Mouse (Mus musculus) liver, postnatal 0 days (tissue): ENCODE measurements around the gene Olfr811. TPM values are rescaled to one million over a fixed set of nuclear protein-coding genes. Genes with fewer than 3 reads are reported as not detected.

Experiments used
- ATAC-seq: fragments of 200-750 bp; cut with Nextera tagmentation; 2 replicates; pipeline ENCODE4 v1.8.0; 2017; ENCODE audit warnings: mild to moderate bottlenecking, moderate library complexity
- DNase-seq: peaks from one replicate; pipeline ENCODE4 v3.0.0-alpha.2; 2016
- H3K27ac ChIP-seq: fragments of 300-500 bp; sonication (generic); 2 replicates; pipeline ENCODE4 v1.5.1; 2014; ENCODE audit warnings: antibody characterized with exemption, moderate library complexity, mild to moderate bottlenecking, low read depth
- H3K27me3 ChIP-seq: fragments of 300-500 bp; sonication (generic); 2 replicates; pipeline ENCODE4 v1.6.1; 2014; ENCODE audit warnings: low read length, control low read depth, mixed read lengths; ENCODE audit not compliant: insufficient read depth
- H3K36me3 ChIP-seq: fragments of 300-500 bp; sonication (generic); replicated peaks from 2 replicates; pipeline ENCODE4 v1.6.1; 2014; ENCODE audit warnings: mild to moderate bottlenecking, control low read depth, low read length, moderate library complexity, mixed read lengths; ENCODE audit not compliant: insufficient read depth
- H3K4me1 ChIP-seq: fragments of 300-500 bp; sonication (generic); 2 replicates; pipeline ENCODE4 v1.6.1; 2014; ENCODE audit warnings: antibody characterized with exemption, mild to moderate bottlenecking, control low read depth; ENCODE audit not compliant: insufficient read depth
- H3K4me2 ChIP-seq: fragments of 300-500 bp; sonication (generic); 2 replicates; pipeline ENCODE4 v1.6.1; 2014; ENCODE audit warnings: low read depth, mild to moderate bottlenecking, low read length, moderate library complexity, mixed read lengths
- H3K4me3 ChIP-seq: fragments of 300-500 bp; sonication (generic); 2 replicates; pipeline ENCODE4 v1.5.1; 2014; ENCODE audit warnings: low read depth, low read length
- H3K9ac ChIP-seq: fragments of 300-500 bp; sonication (generic); replicated peaks from 2 replicates; pipeline ENCODE4 v1.6.1; 2014; ENCODE audit warnings: mild to moderate bottlenecking, moderate library complexity
- H3K9me3 ChIP-seq: fragments of 300-500 bp; sonication (generic); 2 replicates; pipeline ENCODE4 v1.6.1; 2016; ENCODE audit warnings: mild to moderate bottlenecking, control low read depth, low read length, mixed read lengths
- CTCF ChIP-seq: sonication (generic); IDR thresholded peaks from 2 replicates; pipeline ENCODE4 v1.5.1; 2016; ENCODE audit warnings: antibody characterized with exemption, low read depth
- EP300 ChIP-seq: IDR thresholded peaks from 2 replicates; pipeline ENCODE4 v1.6.1; 2016; ENCODE audit warnings: antibody characterized with exemption, low read depth, mild to moderate bottlenecking
- WGBS: fragments of 180-500 bp; shearing (Covaris S2); extraction: QIAGEN DNeasy Blood & Tissue Kit; methylation state at CpG from one replicate; pipeline ENCODE4 v1.1.7; 2014; ENCODE audit not compliant: insufficient replicate concordance; 5-methylcytosine and 5-hydroxymethylcytosine counted together
- polyA plus RNA-seq: library from polyadenylated mRNA; unstranded; fragments of >200 nt; fragmentation: Nextera tagmentation; extraction: Ambion mirVana; gene quantifications from 2 replicates; pipeline ENCODE4 v1.2.1, GENCODE M21; 2015

Olfr811 gene
- polyA plus RNA-seq, 1 experiment from 2014 or later: not detected

DNA sequence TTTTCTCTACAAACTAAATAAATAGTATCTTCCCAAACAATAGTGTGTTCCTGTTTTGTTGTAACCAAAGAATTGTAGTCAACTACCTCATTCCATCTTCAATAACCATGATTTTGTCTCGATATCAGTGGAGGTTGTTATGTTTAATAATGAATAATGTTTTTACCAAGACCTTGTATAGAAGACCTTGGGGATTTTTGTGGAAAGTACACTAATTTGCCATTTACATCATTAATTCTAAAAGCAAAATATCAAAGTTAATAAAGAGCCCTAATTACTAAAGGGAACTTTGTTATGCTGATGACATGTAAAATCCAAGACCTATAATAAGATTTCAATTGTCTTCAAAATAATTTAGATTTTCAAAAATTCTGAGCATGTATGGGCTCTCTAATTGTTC, 46.5 kb downstream of the Olfr811 start, which contains the start of gene Olfr807:
Gene Olfr807 (minus strand): TSS at position 101 of the 400 bp plus-strand sequence.
- Histone ChIP-seq H3K9ac (no peak within 1 kb of the TSS), H3K4me2 (no peak within 1 kb of the TSS), H3K9me3 (no peaks in the 10 kb centered on the region), H3K4me1 (no peaks in the 10 kb centered on the region), H3K4me3 (no peak within 1 kb of the TSS), H3K36me3 (no peaks in the 10 kb centered on the region), H3K27ac (no peak within 1 kb of the TSS), H3K27me3 (no peaks in the 10 kb centered on the region)
- no peak for DNase-seq
- 68% methylated on average over 1 of the region's 1 CpGs for WGBS
- no peak for ATAC-seq
- TF ChIP-seq EP300: no peak
- no peak for TF ChIP-seq CTCF

Other genes starting within 250 kb of the Olfr811 start
- not detected in 2 replicates for gene Olfr794, start 236.7 kb downstream of the Olfr811 start, polyA plus RNA-seq
- gene Olfr796, start 191.8 kb downstream of the Olfr811 start, polyA plus RNA-seq: not detected in 2 replicates
- not detected in 2 replicates for gene Olfr798, start 176.5 kb downstream of the Olfr811 start, polyA plus RNA-seq
- gene Olfr799, start 166.9 kb downstream of the Olfr811 start, polyA plus RNA-seq: not detected in 2 replicates
- not detected in 2 replicates for gene Olfr800, start 146.7 kb downstream of the Olfr811 start, polyA plus RNA-seq
- not detected in 2 replicates for gene Olfr801, start 130.5 kb downstream of the Olfr811 start, polyA plus RNA-seq
- gene Olfr802, start 116.2 kb downstream of the Olfr811 start, polyA plus RNA-seq: not detected in 2 replicates
- gene Olfr803, start 110.1 kb downstream of the Olfr811 start, polyA plus RNA-seq: not detected in 2 replicates
- not detected in 2 replicates for gene Olfr804, start 101.2 kb downstream of the Olfr811 start, polyA plus RNA-seq
- gene Olfr805, start 75.0 kb downstream of the Olfr811 start, polyA plus RNA-seq: not detected in 2 replicates
- not detected in 2 replicates for gene Olfr806, start 62.5 kb downstream of the Olfr811 start, polyA plus RNA-seq
- gene Olfr807, start 46.6 kb downstream of the Olfr811 start, polyA plus RNA-seq: not detected in 2 replicates
- not detected in 2 replicates for gene Olfr808, start 38.9 kb downstream of the Olfr811 start, polyA plus RNA-seq
- not detected in 2 replicates for gene Olfr809, start 29.8 kb downstream of the Olfr811 start, polyA plus RNA-seq
- gene Olfr810, start 9.5 kb downstream of the Olfr811 start, polyA plus RNA-seq: not detected in 2 replicates
- gene Olfr812, start 41.7 kb upstream of the Olfr811 start, polyA plus RNA-seq: not detected in 2 replicates
- not detected in 2 replicates for gene Olfr813, start 51.0 kb upstream of the Olfr811 start, polyA plus RNA-seq
- gene Olfr814, start 75.5 kb upstream of the Olfr811 start, polyA plus RNA-seq: not detected in 2 replicates
- gene Olfr815, start 101.5 kb upstream of the Olfr811 start, polyA plus RNA-seq: not detected in 2 replicates
- gene Olfr816, start 111.2 kb upstream of the Olfr811 start, polyA plus RNA-seq: not detected in 2 replicates
- gene Olfr818, start 144.7 kb upstream of the Olfr811 start, polyA plus RNA-seq: not detected in 2 replicates
- not detected in 2 replicates for gene Olfr819, start 162.9 kb upstream of the Olfr811 start, polyA plus RNA-seq
- gene Olfr247, start 171.7 kb upstream of the Olfr811 start, polyA plus RNA-seq: not detected in 2 replicates
- gene Gm10310, start 180.7 kb upstream of the Olfr811 start, polyA plus RNA-seq: not detected in 2 replicates
- not detected in 2 replicates for gene Olfr820, start 208.2 kb upstream of the Olfr811 start, polyA plus RNA-seq
- gene Olfr821, start 226.0 kb upstream of the Olfr811 start, polyA plus RNA-seq: not detected in 2 replicates